Mouse (Mus musculus) forebrain, embryonic 12.5 days (tissue): ENCODE results near the gene Chuk. TPM values are rescaled to one million over a fixed set of nuclear protein-coding genes. Genes with fewer than 3 reads are reported as not detected.

Experiments used
- ATAC-seq: fragments of 200-750 bp; cut with Nextera tagmentation; 2 replicates; pipeline ENCODE4 v1.8.0; 2017; ENCODE audit warnings: moderate TSS enrichment; ENCODE audit not compliant: low FRiP score
- H3K27ac ChIP-seq: fragments of 300-500 bp; sonication (generic); 2 replicates; pipeline ENCODE4 v1.5.1; 2016; ENCODE audit warnings: mild to moderate bottlenecking
- H3K27me3 ChIP-seq: fragments of 300-500 bp; sonication (generic); 2 replicates; pipeline ENCODE4 v1.6.1; 2016; ENCODE audit warnings: mild to moderate bottlenecking
- H3K36me3 ChIP-seq: fragments of 300-500 bp; sonication (generic); replicated peaks from 2 replicates; pipeline ENCODE4 v1.6.1; 2016; ENCODE audit warnings: mild to moderate bottlenecking
- H3K4me1 ChIP-seq: fragments of 300-500 bp; sonication (generic); 2 replicates; pipeline ENCODE4 v1.6.1; 2016
- H3K4me2 ChIP-seq: fragments of 300-500 bp; sonication (generic); 2 replicates; pipeline ENCODE4 v1.6.1; 2016; ENCODE audit warnings: mild to moderate bottlenecking, moderate library complexity
- H3K4me3 ChIP-seq: fragments of 300-500 bp; sonication (generic); replicated peaks from 2 replicates; pipeline ENCODE4 v1.5.1; 2016; ENCODE audit warnings: mild to moderate bottlenecking
- H3K9ac ChIP-seq: fragments of 300-500 bp; sonication (generic); 2 replicates; pipeline ENCODE4 v1.6.1; 2016; ENCODE audit warnings: mild to moderate bottlenecking
- H3K9me3 ChIP-seq: fragments of 300-500 bp; sonication (generic); 2 replicates; pipeline ENCODE4 v1.6.1; 2016
- WGBS: fragments of 180-500 bp; shearing (Covaris S2); methylation state at CpG from one replicate; pipeline ENCODE4 v1.1.7; 2016; 5-methylcytosine and 5-hydroxymethylcytosine counted together
- polyA plus RNA-seq: library from polyadenylated mRNA; unstranded; fragments of >200 nt; fragmentation: Nextera tagmentation; extraction: Ambion mirVana; gene quantifications from 2 replicates; pipeline ENCODE4 v1.2.1, GENCODE M21; 2016

The Chuk gene
- polyA plus RNA-seq, 1 experiment from 2014 or later = 70.9 TPM

DNA sequence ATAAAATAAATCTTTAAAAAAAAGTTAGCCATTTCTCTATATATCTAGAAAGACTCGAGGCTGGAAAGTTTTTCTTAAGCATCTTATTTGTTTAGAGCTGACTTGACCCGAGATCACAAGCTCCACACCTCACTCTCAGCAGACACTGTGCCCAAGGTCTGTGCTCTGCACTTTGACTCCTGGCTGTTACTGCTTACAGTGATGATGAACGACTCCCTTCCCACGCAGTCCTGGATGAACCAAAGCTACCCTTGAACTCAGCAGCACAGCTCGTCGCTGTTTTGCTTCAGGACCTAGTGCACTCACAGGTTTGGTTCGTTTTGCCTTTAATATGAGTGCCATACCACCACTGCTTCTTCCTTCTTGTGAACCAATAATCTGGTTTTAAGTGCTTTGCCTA lies 43.5 kb downstream of the Chuk start:
- peaks cover 15% of the 10 kb centered on the region for H3K36me3 ChIP-seq
- WGBS = 96% methylated on average over 7 of the region's 7 CpGs

DNA sequence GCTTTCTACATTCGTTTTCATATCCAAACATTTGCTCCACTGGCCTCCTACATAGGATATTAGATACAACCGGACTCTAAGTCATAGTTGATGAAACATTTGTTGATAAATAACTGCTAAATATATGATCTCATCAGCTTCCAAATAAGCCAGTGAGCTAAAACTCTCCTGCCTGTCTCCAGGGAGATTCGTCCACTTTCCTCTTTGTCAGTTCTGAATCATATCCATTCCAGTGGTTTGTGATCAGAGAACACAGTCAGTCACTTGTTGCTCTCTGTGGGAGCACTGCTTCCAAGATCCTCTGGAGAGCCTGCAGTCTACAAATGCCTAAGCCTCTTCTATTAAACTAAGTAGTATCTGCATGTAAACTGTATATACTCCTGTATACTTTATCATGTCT lies 47.1 kb downstream of the Chuk start:
- WGBS = 84% methylated on average over 3 of the region's 3 CpGs
- Histone ChIP-seq H3K36me3 (peaks cover 34% of the 10 kb centered on the region), H3K4me1 (no peaks in the 10 kb centered on the region), H3K4me2 (no peak overlapping the region), H3K9ac (no peak overlapping the region), H3K9me3 (no peaks in the 10 kb centered on the region), H3K27me3 (no peaks in the 10 kb centered on the region), H3K27ac (no peak overlapping the region), H3K4me3 (no peak overlapping the region)
- ATAC-seq = no peak

More for the DNA sequence above, 43.5 kb downstream of the Chuk start:
- Histone ChIP-seq H3K27me3 (no peaks in the 10 kb centered on the region), H3K4me3 (no peak overlapping the region), H3K9me3 (no peaks in the 10 kb centered on the region), H3K4me2 (no peak overlapping the region), H3K9ac (no peak overlapping the region), H3K4me1 (peaks cover 7% of the 10 kb centered on the region), H3K27ac (no peak overlapping the region)
- ATAC-seq = no peak

DNA sequence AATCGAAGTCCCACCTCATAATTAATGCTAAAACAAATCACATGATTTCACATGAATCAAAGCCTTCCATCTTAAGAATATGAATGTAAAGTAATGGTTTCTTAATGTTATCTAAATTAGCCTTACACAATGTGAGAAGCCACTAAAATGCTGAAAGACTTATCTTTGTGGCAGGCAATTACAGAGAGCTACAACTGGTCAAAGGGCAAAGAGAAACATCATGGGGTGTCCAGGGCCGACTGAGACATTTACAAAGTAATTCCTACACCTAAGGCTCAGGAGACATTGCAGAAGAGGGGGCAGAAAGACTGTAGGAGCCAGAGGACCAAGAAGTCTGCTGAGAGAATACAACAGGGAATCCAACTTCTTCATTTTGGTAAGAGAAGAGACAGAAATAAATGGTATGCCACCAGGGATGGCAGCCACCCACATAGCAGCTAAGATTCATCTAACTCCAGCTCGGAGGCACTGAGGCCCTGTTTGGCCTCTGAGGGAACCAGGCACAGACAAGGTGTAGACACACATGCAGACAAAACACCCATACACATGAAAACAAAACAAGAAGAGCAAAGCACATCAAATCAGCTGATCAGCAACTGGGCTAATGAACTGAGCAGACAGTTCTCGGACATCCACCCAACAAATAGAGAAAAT lies 52.0 kb downstream of the Chuk start:
- 79% methylated on average over 4 of the region's 4 CpGs for WGBS
- Histone ChIP-seq H3K27ac (no peak overlapping the region), H3K9me3 (no peaks in the 10 kb centered on the region), H3K27me3 (no peaks in the 10 kb centered on the region), H3K36me3 (peaks cover 28% of the 10 kb centered on the region), H3K9ac (no peak overlapping the region), H3K4me3 (no peak overlapping the region), H3K4me2 (no peak overlapping the region), H3K4me1 (no peaks in the 10 kb centered on the region)
- no peak for ATAC-seq

DNA sequence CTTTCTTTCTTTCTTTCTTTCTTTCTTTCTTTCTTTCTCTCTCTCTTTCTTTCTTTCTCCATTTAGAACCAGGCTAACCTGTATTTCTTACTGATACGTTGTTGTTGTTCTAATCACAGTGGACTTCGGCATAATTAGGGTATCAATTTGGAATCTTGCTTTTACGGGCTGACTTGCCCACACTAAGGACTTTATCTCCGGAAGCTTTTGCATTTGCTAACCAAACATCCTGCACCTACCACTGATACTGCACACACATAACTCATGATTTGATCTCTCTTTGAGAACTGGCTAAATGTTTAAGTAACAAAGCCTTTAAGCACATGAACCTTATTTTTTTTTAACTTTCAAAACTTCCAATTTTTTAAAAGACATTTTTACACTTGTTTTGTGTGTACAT lies 56.9 kb downstream of the Chuk start:
- ATAC-seq = no peak
- WGBS = 88% methylated on average over 4 of the region's 4 CpGs
- no peak overlapping the region for H3K27ac ChIP-seq
- H3K4me1 ChIP-seq = no peaks in the 10 kb centered on the region
- H3K27me3 ChIP-seq = no peaks in the 10 kb centered on the region
- peaks cover 13% of the 10 kb centered on the region for H3K36me3 ChIP-seq
- no peak overlapping the region for H3K9ac ChIP-seq
- H3K4me3 ChIP-seq = no peak overlapping the region
- H3K9me3 ChIP-seq = no peaks in the 10 kb centered on the region
- H3K4me2 ChIP-seq = no peak overlapping the region

DNA sequence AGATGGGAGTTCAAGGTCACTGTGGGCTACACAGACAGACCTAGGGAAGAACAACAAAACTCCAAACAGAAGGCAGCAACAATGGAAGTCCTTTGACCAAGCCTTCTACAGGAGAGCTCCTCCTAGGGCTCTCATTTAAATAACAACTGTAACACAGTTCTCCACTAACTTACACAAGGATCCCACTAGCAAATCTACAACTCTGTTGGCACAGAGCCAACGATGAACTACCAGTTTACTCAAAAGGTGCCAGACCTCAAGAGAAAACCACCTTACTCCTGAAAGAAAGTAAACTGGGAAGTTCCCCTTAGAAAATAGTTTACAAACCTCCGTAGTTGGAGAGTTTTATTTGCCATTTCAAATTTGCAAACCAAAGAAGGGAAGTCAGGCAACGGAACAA lies 58.0 kb downstream of the Chuk start:
- 70% methylated on average over 3 of the region's 3 CpGs for WGBS

DNA sequence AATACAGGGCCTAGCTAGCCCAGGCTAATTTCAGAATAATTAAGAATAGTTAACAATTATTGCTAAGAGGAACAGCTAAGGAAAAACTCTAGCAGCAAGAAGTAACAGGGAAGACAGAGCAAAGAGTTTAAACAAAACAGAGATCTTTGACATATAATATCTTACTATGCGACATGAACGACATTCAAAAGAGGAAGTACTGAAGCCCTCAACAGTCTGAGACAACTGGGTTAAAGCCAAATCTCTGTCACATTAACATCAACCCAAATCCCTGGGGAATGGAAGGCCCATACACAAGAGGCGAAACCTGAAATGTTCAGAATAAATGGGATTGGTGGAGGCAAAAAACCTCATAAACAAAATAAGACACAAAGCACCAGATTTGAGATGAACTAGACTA lies 61.4 kb downstream of the Chuk start:
- peaks cover 8% of the 10 kb centered on the region for H3K36me3 ChIP-seq
- no peak overlapping the region for H3K9ac ChIP-seq
- H3K4me3 ChIP-seq = no peak overlapping the region
- ATAC-seq = no peak
- no peak overlapping the region for H3K4me2 ChIP-seq
- WGBS = 92% methylated on average over 3 of the region's 3 CpGs
- H3K27me3 ChIP-seq = no peaks in the 10 kb centered on the region
- no peaks in the 10 kb centered on the region for H3K9me3 ChIP-seq
- no peak overlapping the region for H3K27ac ChIP-seq
- peaks cover 5% of the 10 kb centered on the region; the same call in 1 of the 2 replicates for H3K4me1 ChIP-seq

More for the DNA sequence above, 58.0 kb downstream of the Chuk start:
- no peak for ATAC-seq
- H3K27me3 ChIP-seq = no peaks in the 10 kb centered on the region
- no peak overlapping the region for H3K4me2 ChIP-seq
- peaks cover 9% of the 10 kb centered on the region; the same call in 1 of the 2 replicates for H3K36me3 ChIP-seq
- H3K4me1 ChIP-seq = no peaks in the 10 kb centered on the region
- no peaks in the 10 kb centered on the region for H3K9me3 ChIP-seq
- no peak overlapping the region for H3K27ac ChIP-seq
- no peak overlapping the region for H3K9ac ChIP-seq
- H3K4me3 ChIP-seq = no peak overlapping the region

DNA sequence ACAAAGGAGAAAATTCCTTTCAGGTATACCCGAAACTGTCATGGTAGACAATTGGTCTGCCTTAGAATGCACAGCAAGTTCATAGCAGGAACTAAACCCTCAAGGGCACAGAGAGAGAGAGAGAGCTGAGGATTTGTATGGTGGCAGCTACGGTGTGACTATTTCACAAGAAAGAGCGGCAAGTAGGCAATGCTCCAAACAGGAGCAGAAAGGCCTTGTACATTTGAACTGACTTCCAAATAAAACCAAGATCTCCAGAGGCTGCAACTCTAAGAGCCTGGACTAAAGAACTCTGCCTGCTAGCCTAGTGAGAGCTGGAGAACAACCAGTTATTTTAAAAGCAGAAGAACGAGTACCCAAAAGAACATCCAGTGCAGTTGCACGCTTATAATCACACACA lies 65.2 kb downstream of the Chuk start:
- no peak overlapping the region for H3K9ac ChIP-seq
- no peaks in the 10 kb centered on the region for H3K27me3 ChIP-seq
- no peak for ATAC-seq
- no peak overlapping the region for H3K4me3 ChIP-seq
- H3K27ac ChIP-seq = no peak overlapping the region
- peaks cover 16% of the 10 kb centered on the region for H3K36me3 ChIP-seq
- peaks cover 5% of the 10 kb centered on the region; the same call in 1 of the 2 replicates for H3K4me1 ChIP-seq
- no peaks in the 10 kb centered on the region for H3K9me3 ChIP-seq
- WGBS = 85% methylated on average over 5 of the region's 5 CpGs
- no peak overlapping the region for H3K4me2 ChIP-seq

DNA sequence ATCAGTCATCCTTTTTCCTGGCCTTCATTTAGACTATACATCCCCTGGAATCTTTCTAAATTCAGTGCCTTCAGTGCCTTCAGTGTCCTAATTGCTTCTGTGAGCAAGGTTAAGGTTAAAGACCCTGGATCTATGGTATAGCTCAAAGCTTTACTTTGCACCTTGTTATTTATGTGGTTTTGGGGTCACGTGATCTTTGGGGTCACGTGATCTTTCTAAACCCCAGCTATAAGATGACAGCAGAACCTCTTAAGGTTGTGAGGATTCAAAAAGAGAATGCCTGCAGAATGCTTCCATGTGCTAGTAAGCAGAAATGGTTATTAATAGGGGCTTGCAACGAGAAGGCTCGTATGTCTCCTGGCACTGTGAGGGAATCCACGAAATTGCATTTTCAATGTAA lies 73.9 kb downstream of the Chuk start:
- Histone ChIP-seq H3K9ac (no peak overlapping the region), H3K36me3 (peaks cover 12% of the 10 kb centered on the region), H3K9me3 (no peaks in the 10 kb centered on the region), H3K4me1 (no peaks in the 10 kb centered on the region), H3K4me3 (no peak overlapping the region), H3K27ac (no peak overlapping the region), H3K27me3 (no peaks in the 10 kb centered on the region), H3K4me2 (no peak overlapping the region)
- no peak for ATAC-seq
- 88% methylated on average over 5 of the region's 5 CpGs for WGBS

DNA sequence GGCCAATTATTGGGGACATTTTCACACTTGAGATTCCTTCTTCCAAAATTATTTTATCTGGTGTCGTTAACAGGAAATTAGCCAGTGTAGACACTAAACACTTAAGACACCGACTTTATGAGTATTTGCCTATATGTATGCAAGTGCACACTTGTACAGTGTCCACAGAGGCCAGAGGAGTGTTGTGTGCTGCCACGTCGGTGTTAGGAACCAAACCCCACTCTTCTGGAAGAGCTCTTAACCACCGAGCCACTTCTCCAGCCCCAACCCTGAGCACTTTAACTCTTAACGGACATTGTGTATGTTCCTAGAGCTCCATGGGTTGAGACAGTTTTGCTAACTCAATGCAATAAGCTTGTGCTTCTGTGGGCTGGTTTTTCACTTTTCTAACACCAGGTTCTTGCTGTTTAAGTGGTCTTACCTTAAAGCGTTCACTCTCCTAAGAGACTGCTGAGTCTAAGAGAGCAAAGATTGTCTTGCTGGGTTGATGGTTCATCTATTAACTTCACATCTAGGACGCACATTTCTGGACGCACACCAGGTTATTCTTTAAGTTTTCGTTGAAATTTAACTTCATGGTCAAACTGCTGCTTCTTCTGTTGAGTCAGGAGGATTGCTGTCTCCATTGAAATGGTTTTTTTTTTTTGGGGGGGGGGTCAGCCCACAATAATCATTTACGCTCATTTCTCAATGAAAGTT lies 75.1 kb downstream of the Chuk start:
- H3K4me1 ChIP-seq = no peaks in the 10 kb centered on the region
- no peak overlapping the region for H3K4me2 ChIP-seq
- ATAC-seq = no peak
- H3K9me3 ChIP-seq = no peaks in the 10 kb centered on the region
- no peaks in the 10 kb centered on the region for H3K27me3 ChIP-seq
- H3K4me3 ChIP-seq = no peak overlapping the region
- WGBS = 92% methylated on average over 11 of the region's 11 CpGs
- peaks cover 12% of the 10 kb centered on the region for H3K36me3 ChIP-seq
- H3K27ac ChIP-seq = no peak overlapping the region
- no peak overlapping the region for H3K9ac ChIP-seq

DNA sequence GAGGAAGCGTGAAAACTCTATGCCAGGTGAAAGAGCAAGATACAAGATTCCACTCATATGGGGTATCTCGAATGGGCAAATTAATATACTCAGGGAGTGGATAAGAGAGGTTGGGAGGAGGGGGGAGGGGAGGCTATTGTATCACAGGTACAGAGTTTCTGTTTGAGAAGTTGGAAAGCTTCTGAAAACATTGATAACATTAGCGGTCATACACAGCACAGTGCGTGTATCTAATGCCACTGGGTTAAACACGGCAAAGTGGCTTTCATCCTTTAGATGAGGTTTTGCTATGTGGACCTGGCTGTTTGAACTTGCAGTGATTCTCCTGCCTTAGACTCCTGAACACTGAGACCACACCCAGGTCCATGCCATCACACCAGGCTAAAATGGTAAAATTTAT lies 77.3 kb downstream of the Chuk start:
- no peaks in the 10 kb centered on the region for H3K27me3 ChIP-seq
- no peak for ATAC-seq
- H3K4me1 ChIP-seq = no peaks in the 10 kb centered on the region
- H3K4me2 ChIP-seq = no peak overlapping the region
- WGBS = 95% methylated on average over 5 of the region's 5 CpGs
- no peaks in the 10 kb centered on the region for H3K36me3 ChIP-seq
- H3K9me3 ChIP-seq = no peaks in the 10 kb centered on the region
- H3K9ac ChIP-seq = no peak overlapping the region
- H3K4me3 ChIP-seq = no peak overlapping the region
- no peak overlapping the region for H3K27ac ChIP-seq

DNA sequence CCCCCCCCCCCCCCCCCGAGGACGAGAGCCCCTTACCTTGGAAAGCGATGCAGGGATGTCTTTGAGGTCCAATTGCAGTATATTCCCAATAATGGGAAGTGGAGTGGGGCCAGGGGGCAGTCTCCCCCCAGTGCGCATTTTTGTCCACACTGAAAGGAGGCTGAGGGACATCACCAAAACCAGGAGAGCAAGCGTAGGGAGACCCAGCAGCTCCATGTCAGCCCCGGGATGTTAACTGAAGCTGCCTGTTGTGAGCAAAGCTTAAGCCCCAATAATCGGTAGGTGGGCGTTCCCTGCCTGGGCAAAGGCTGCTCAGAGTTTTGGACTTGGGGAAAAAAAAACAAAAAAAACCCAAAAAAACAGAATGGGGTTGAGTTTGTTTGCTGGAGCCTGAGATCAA lies 78.3 kb downstream of the Chuk start, which contains the start of gene Cyp2c23:
TSS of gene Cyp2c23 (minus strand) at position 237 of the 400 bp plus-strand sequence.
- H3K4me2 ChIP-seq = no peak within 1 kb of the TSS
- H3K27me3 ChIP-seq = no peaks in the 10 kb centered on the region
- ATAC-seq = no peak
- H3K9ac ChIP-seq = no peak within 1 kb of the TSS
- no peaks in the 10 kb centered on the region for H3K9me3 ChIP-seq
- H3K27ac ChIP-seq = no peak within 1 kb of the TSS
- WGBS = 60% methylated on average over 7 of the region's 8 CpGs
- no peaks in the 10 kb centered on the region for H3K36me3 ChIP-seq
- H3K4me1 ChIP-seq = no peaks in the 10 kb centered on the region
- no peak within 1 kb of the TSS for H3K4me3 ChIP-seq

DNA sequence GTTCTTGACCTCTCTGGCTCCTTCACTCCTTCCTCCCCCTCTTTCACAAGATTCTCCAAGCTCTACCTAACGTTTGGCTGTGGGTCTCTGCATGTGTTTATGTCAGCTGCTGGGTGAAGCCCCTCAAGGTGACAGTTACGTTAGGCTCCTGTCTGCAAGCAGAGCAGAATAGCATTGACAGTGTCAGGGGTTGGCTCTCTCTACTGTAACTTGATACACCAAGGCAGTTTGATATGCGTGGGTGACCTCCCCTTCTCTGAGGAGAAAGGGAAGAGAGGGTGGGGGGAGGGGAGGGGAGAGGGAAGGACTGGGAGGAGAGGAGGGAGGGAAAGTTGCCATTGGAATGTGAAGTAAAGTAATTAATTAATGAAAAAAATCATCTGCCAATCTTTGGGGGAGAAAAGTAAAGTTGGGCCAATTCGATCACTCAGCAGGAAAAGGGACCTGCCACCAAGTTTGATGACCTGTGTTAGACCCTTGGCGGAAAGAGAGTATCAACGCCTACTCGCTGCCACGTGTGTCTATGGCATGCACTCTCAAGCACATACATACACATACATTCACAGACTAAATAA lies 80.2 kb downstream of the Chuk start:
- Histone ChIP-seq H3K9me3 (no peaks in the 10 kb centered on the region), H3K4me1 (no peaks in the 10 kb centered on the region), H3K27ac (no peak overlapping the region), H3K27me3 (no peaks in the 10 kb centered on the region), H3K9ac (no peak overlapping the region), H3K4me2 (no peak overlapping the region), H3K36me3 (no peaks in the 10 kb centered on the region), H3K4me3 (no peak overlapping the region)
- WGBS = 69% methylated on average over 8 of the region's 8 CpGs
- ATAC-seq = no peak
